Mouse (Mus musculus): ENCODE data around the gene Vmn2r61.

Vmn2r61 gene

GRCm38 (mm10) chr7:42259753-42260152, at the start of gene Vmn2r61:
TSS of gene Vmn2r61 (plus strand) at chr7:42260053.
- DNase-seq, result no peak

Measured in thymus, postnatal 36 days (tissue).